Mouse (Mus musculus) cerebellum, postnatal 4 days (tissue): ENCODE measurements at regions not wholly inside any gene's neighbourhood (a gene's known extent, or its start where the extent isn't known, plus 50 kb on each side); places are given as distances from the start of the nearest gene placed in this dataset.

ENCODE experiments used
- DNase-seq, 2 experiments: peaks; one replicate each; pipeline ENCODE4 v3.0.0; 2022; ENCODE audit warnings: low spot score in 2 of 2, mixed read lengths in 1 of 2

- DNase-seq = peak; percentile 97 to 99
Observed at GRCm38 (mm10) chr1:102628061-102628460, 2140.3 kb upstream of the Cdh20 start.

GRCm38 (mm10) chr1:102644379-102644778, 2123.9 kb upstream of the Cdh20 start:
- DNase-seq = no peak

GRCm38 (mm10) chr1:102687367-102688070, 2080.8 kb upstream of the Cdh20 start:
- DNase-seq = no peak

GRCm38 (mm10) chr1:102716459-102716858, 2051.9 kb upstream of the Cdh20 start:
- no peak for DNase-seq

DNA sequence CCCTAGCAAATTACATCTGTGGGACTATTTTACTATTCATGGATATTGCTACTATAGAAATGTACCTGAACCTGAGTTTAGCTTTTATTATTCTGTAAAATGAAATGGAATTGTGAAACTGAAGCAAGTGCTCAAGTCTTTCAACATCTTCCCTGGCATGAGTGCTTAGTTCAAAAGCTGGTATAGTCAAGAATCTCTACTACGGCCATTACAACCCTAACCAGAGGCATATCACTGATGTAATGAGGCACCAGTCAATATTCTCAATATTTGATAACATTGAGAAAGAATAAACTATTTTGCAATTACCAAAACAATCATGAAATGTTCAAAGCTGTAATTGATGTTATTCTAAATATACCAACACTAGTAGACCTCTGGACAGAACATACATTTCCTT, 2034.3 kb upstream of the Cdh20 start:
- no peak for DNase-seq

- no peak for DNase-seq
Observed at GRCm38 (mm10) chr1:102735392-102735791, 2032.9 kb upstream of the Cdh20 start.

GRCm38 (mm10) chr1:102757941-102758340, 2010.4 kb upstream of the Cdh20 start:
- no peak for DNase-seq
